Mouse (Mus musculus) midbrain, postnatal 0 days (tissue): ENCODE measurements at regions not wholly inside any gene's neighbourhood (a gene's known extent, or its start where the extent isn't known, plus 50 kb on each side); places are given as distances from the start of the nearest gene placed in this dataset.

ENCODE experiments used
- ATAC-seq: fragments of 200-750 bp; cut with Nextera tagmentation; 2 replicates; pipeline ENCODE4 v1.8.0; 2017; ENCODE audit warnings: moderate number of reproducible peaks, mild to moderate bottlenecking, moderate TSS enrichment, moderate library complexity; ENCODE audit not compliant: low FRiP score
- DNase-seq: peaks from one replicate; pipeline ENCODE4 v3.0.0-alpha.2; 2015; ENCODE audit warnings: low spot score
- H3K27ac ChIP-seq: fragments of 300-500 bp; sonication (generic); 2 replicates; pipeline ENCODE4 v1.5.1; 2014; ENCODE audit warnings: low read depth, mild to moderate bottlenecking, low read length, mixed read lengths
- H3K27me3 ChIP-seq: fragments of 300-500 bp; sonication (generic); 2 replicates; pipeline ENCODE4 v1.6.1; 2014; ENCODE audit warnings: low read length, control low read depth, mixed read lengths; ENCODE audit not compliant: insufficient read depth
- H3K36me3 ChIP-seq: fragments of 300-500 bp; sonication (generic); 2 replicates; pipeline ENCODE4 v1.6.1; 2014; ENCODE audit warnings: low read length, control low read depth, mixed read lengths; ENCODE audit not compliant: insufficient read depth
- H3K4me1 ChIP-seq: fragments of 300-500 bp; sonication (generic); 2 replicates; pipeline ENCODE4 v1.6.1; 2014; ENCODE audit warnings: mild to moderate bottlenecking, control low read depth, antibody characterized with exemption, low read length, mixed read lengths; ENCODE audit not compliant: insufficient read depth
- H3K4me2 ChIP-seq: fragments of 300-500 bp; sonication (generic); 2 replicates; pipeline ENCODE4 v1.6.1; 2014; ENCODE audit warnings: low read depth, mild to moderate bottlenecking, low read length, mixed read lengths; ENCODE audit not compliant: poor library complexity, severe bottlenecking
- H3K4me3 ChIP-seq: fragments of 300-500 bp; sonication (generic); 2 replicates; pipeline ENCODE4 v1.5.1; 2014; ENCODE audit warnings: low read depth, mild to moderate bottlenecking, low read length, moderate library complexity
- H3K9ac ChIP-seq: fragments of 300-500 bp; sonication (generic); replicated peaks from 2 replicates; pipeline ENCODE4 v1.6.1; 2014; ENCODE audit warnings: mild to moderate bottlenecking, low read length, moderate library complexity, mixed read lengths; ENCODE audit not compliant: poor library complexity, severe bottlenecking
- H3K9me3 ChIP-seq: fragments of 300-500 bp; sonication (generic); 2 replicates; pipeline ENCODE4 v1.6.1; 2016; ENCODE audit warnings: low read length, control low read depth
- CTCF ChIP-seq: IDR thresholded peaks from 2 replicates; pipeline ENCODE4 v1.5.1; 2016; ENCODE audit warnings: antibody characterized with exemption, mild to moderate bottlenecking
- WGBS: fragments of 180-500 bp; shearing (Covaris S2); extraction: QIAGEN DNeasy Blood & Tissue Kit; methylation state at CpG from one replicate; pipeline ENCODE4 v1.1.7; 2014; 5-methylcytosine and 5-hydroxymethylcytosine counted together

DNA sequence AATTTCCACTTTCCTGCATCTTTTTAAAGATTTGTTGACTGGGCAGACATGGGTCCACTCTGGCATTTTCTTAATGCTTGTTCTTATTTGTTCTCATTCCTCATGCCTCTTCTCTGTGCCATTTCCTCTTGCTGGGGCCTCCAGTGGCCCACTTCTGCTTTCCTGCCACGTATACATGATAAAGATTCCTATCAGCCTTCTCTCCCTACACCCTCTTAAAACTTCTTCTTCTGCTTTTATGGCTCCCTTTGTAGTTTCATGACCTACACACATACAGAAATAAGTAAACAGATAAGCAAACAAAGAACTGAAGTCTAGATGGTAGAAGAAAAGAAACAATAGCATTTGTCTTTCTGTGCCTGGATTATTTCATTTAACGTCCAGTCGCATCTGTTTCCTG lies 110.9 kb upstream of the Tab2 start:
- Histone ChIP-seq H3K27ac (no peak overlapping the region), H3K4me3 (no peak overlapping the region), H3K9ac (no peak overlapping the region), H3K9me3 (no peaks in the 10 kb centered on the region), H3K27me3 (no peaks in the 10 kb centered on the region), H3K36me3 (no peaks in the 10 kb centered on the region), H3K4me2 (no peak overlapping the region), H3K4me1 (no peaks in the 10 kb centered on the region)
- no peak for DNase-seq
- no peak for ATAC-seq
- no peak for TF ChIP-seq CTCF
- 84% methylated on average over 3 of the region's 3 CpGs for WGBS

DNA sequence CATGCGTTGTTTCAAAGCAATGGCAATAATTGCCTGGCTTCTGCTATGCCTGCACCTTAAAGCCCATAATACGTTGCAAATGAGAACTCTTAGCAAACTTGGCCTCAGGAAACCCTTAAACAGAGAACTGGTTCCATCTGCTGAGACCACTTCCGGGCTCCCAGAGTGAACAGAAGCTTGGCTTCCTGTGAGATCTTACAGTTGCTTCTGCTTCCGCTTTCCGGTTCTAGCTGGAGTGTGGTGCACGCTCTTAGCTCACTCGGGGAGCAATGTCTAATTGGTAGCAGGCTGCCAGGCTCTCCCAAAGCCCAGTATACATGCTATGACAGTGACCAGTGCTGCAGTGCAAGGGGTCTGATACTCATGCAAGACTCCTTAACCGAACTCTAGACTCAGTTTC lies 109.7 kb upstream of the Tab2 start:
- 88% methylated on average over 8 of the region's 8 CpGs for WGBS
- no peak overlapping the region for H3K27ac ChIP-seq
- no peaks in the 10 kb centered on the region for H3K4me1 ChIP-seq
- H3K4me3 ChIP-seq: no peak overlapping the region
- H3K9ac ChIP-seq: no peak overlapping the region
- H3K9me3 ChIP-seq: no peaks in the 10 kb centered on the region
- DNase-seq (no peak), ATAC-seq (no peak)
- no peak for TF ChIP-seq CTCF
- no peaks in the 10 kb centered on the region for H3K27me3 ChIP-seq
- no peak overlapping the region for H3K4me2 ChIP-seq
- H3K36me3 ChIP-seq: no peaks in the 10 kb centered on the region

DNA sequence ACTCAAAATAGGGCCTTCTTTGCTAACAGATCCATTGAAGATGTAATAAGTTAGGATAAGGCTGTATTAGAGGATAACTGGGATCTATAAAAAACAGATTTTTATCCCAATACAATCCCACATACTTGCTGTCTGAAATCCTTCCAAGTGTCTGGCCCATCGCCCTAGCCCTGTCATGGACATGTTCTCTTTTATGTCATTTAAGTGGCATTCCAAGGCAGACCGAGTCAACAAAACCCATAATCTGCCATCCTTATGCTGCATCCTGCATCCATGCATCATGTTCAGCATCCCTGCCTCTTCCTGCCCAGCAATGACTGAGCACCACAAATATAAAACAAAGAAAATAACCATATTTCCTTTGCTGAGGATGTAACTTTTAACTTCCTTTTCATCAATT lies 108.3 kb upstream of the Tab2 start:
- Histone ChIP-seq H3K4me2 (no peak overlapping the region), H3K36me3 (no peaks in the 10 kb centered on the region), H3K27ac (no peak overlapping the region), H3K9ac (no peak overlapping the region), H3K9me3 (no peaks in the 10 kb centered on the region), H3K4me1 (no peaks in the 10 kb centered on the region), H3K27me3 (no peaks in the 10 kb centered on the region), H3K4me3 (no peak overlapping the region)
- 75% methylated on average over 2 of the region's 2 CpGs for WGBS
- no peak for TF ChIP-seq CTCF
- ATAC-seq (no peak), DNase-seq (no peak)

DNA sequence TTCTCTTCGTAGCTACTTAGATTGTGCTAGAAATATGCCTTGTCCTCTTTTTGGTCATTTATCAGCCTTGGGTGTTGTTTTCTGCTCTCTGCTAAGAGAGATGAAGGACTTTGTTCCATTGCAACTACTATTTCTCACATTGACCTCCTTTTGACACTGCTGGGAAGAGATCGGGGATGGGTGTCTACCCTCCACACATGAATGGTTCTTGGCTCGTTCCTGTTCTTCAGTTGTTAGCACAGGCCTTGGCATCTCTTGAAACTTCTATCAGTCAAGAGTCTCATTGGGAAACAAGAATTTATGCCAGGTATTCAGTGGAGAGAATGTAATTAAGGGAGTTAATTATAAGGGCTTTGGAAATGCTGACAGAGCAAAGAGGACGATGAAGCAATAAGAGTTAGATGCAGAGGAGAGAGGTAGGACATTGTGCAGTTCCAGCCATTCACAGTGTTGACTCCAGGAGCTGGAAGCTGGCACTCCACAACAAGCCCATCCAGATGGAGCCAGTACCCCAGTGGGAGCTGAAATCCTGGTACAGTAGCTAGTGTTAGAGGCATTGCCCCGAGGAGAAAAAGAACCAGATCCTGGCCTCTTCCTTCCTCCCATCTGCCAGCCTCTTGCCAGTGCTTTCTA lies 107.5 kb upstream of the Tab2 start:
- Histone ChIP-seq H3K9ac (no peak overlapping the region), H3K27me3 (no peaks in the 10 kb centered on the region), H3K27ac (no peak overlapping the region), H3K4me3 (no peak overlapping the region), H3K4me2 (no peak overlapping the region), H3K36me3 (no peaks in the 10 kb centered on the region), H3K4me1 (no peaks in the 10 kb centered on the region), H3K9me3 (no peaks in the 10 kb centered on the region)
- peak; percentile 80 for DNase-seq
- TF ChIP-seq CTCF: no peak
- WGBS: 63% methylated on average over 5 of the region's 5 CpGs
- ATAC-seq: peak; percentile 68; the same call in 1 of the 2 replicates

DNA sequence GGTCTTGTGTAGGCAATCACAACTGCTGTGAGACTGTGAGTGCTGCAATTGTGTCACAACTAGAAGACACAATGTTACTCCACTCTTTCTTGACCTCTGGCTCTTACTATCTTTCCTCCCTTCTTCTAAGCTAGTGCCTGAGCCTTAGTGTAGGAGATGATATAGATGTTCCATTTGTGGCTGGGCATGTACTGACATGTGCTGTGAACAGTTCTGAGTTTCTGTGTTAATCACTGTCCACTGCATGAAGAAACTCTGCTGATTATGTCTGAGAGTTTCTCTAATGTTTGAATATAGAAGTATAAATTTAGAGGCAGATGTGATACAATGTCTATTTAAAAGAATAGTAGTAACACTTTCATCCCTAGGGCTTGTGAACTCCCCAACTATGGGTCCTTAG lies 105.0 kb upstream of the Tab2 start:
- TF ChIP-seq CTCF: no peak
- H3K4me2 ChIP-seq: no peak overlapping the region

DNA sequence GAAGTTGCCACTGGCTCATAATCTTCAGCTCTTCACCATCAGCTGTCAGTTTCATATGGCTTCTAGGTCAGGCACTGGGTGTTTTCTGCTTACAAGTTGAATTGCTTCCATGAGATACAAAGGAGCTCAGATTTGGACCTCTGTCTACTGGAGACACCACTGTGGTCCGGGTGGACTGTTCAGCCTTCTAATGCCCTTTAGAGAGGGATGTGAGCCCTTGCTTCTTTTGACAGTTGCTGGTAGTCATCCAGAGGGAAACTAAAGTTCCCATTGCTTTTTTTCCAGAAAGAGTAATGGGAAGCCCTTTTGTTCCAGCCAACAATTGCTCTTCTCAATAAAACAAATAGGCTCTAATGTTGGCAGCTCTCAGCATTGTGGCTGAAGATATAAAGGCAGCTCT lies 103.7 kb upstream of the Tab2 start:
- no peak for TF ChIP-seq CTCF
- Histone ChIP-seq H3K9ac (no peak overlapping the region), H3K4me2 (no peak overlapping the region), H3K27me3 (no peaks in the 10 kb centered on the region), H3K4me1 (no peaks in the 10 kb centered on the region), H3K27ac (no peak overlapping the region), H3K9me3 (no peaks in the 10 kb centered on the region), H3K4me3 (no peak overlapping the region), H3K36me3 (no peaks in the 10 kb centered on the region)
- 59% methylated on average over 1 of the region's 1 CpGs for WGBS
- ATAC-seq (no peak), DNase-seq (peak; percentile 50)

More for the DNA sequence above, 105.0 kb upstream of the Tab2 start:
- no peaks in the 10 kb centered on the region for H3K4me1 ChIP-seq
- H3K36me3 ChIP-seq: no peaks in the 10 kb centered on the region
- H3K27me3 ChIP-seq: no peaks in the 10 kb centered on the region
- DNase-seq (no peak), ATAC-seq (no peak)
- no peak overlapping the region for H3K9ac ChIP-seq
- no peak overlapping the region for H3K4me3 ChIP-seq
- no peak overlapping the region for H3K27ac ChIP-seq
- H3K9me3 ChIP-seq: no peaks in the 10 kb centered on the region
